Mouse (Mus musculus): ENCODE data around the gene Camk1d.

DNA sequence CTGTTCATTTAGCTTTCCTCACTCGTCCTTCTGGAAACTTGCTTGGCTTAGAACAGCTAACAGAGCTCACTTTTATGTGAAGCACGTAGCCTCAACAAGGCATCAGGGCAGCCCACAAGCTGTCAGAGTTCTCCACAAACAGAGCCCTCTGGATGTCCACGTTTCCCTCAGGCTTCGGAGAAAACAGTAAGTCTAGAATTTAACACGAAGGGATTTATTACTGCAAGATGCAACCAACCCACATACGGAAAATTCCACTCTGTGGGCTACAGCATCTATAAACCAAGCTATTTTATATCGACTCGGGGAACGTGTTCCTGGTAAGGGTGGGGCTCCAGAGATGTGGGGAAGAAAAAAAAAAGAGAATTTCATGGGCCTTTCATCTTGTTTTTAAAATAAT lies 369.0 kb downstream of the Camk1d start:
- TF ChIP-seq GATA1 (IDR thresholded peaks at IDR 0.05; ENCODE audit: borderline replicate concordance, low read length) (no peak), FLI1 (IDR thresholded peaks at IDR 0.05; ENCODE audit: low read length) (no peak)
